Mouse (Mus musculus) midbrain, embryonic 10.5 days (tissue): ENCODE measurements around the gene Gli2. TPM values are rescaled to one million over a fixed set of nuclear protein-coding genes. Genes with fewer than 3 reads are reported as not detected.
A peak's percentile ranks its signal among the peaks of the same experiment; 100 is the strongest.

Source experiments
- DNase-seq: peaks from one replicate; pipeline ENCODE4 v3.0.0-alpha.2; 2017; ENCODE audit warnings: low spot score
- H3K27ac ChIP-seq: fragments of 300-500 bp; sonication (generic); replicated peaks from 2 replicates; pipeline ENCODE4 v1.5.1; 2016; ENCODE audit warnings: mild to moderate bottlenecking
- H3K27me3 ChIP-seq: fragments of 300-500 bp; sonication (generic); 2 replicates; pipeline ENCODE4 v1.6.1; 2016; ENCODE audit warnings: low read depth, mild to moderate bottlenecking; ENCODE audit not compliant: poor library complexity, severe bottlenecking
- H3K36me3 ChIP-seq: fragments of 300-500 bp; sonication (generic); 2 replicates; pipeline ENCODE4 v1.6.1; 2016; ENCODE audit warnings: mild to moderate bottlenecking, moderate library complexity
- H3K4me1 ChIP-seq: fragments of 300-500 bp; sonication (generic); 2 replicates; pipeline ENCODE4 v1.6.1; 2016
- H3K4me3 ChIP-seq: fragments of 300-500 bp; sonication (generic); 2 replicates; pipeline ENCODE4 v1.5.1; 2016; ENCODE audit warnings: mild to moderate bottlenecking, moderate library complexity
- H3K9me3 ChIP-seq: fragments of 300-500 bp; sonication (generic); replicated peaks from 2 replicates; pipeline ENCODE4 v1.6.1; 2016; ENCODE audit warnings: mild to moderate bottlenecking
- WGBS: fragments of 180-500 bp; shearing (Covaris S2); methylation state at CpG from one replicate; pipeline ENCODE4 v1.1.7; 2016; 5-methylcytosine and 5-hydroxymethylcytosine counted together
- polyA plus RNA-seq: library from polyadenylated mRNA; unstranded; fragments of >200 nt; fragmentation: Nextera tagmentation; extraction: Ambion mirVana; gene quantifications from 2 replicates; pipeline ENCODE4 v1.2.1, GENCODE M21; 2016

Gene Gli2
- polyA plus RNA-seq, 1 experiment from 2014 or later = 8.9 TPM

DNA sequence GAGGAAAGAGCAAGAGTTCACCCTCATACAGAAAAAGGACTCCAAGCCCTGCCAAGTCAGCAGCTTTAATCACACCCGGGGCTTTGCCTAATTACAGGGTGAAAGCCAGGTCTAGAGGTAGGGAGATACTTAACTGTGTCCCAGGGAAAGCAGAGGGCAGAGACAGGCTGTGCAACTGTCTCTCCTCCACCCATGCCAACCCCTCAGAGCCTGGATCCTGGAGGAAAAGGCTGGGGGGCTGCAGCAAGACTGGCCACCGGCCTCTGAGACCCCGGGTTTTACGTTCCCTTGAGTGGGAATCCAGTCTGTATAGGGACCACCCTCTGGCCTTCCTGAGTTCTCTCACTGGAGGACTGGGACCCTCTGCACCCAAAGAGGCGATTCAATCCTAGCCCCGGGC is 4.9 kb downstream of the Gli2 start:
- Histone ChIP-seq H3K4me3 (peak overlapping the region; percentile 75), H3K4me1 (peaks cover 79% of the 10 kb centered on the region), H3K9me3 (no peaks in the 10 kb centered on the region), H3K36me3 (no peaks in the 10 kb centered on the region), H3K27me3 (peaks cover 60% of the 10 kb centered on the region), H3K27ac (peak overlapping the region; percentile 95)
- DNase-seq = peak; percentile 46
- 2% methylated on average over 6 of the region's 6 CpGs for WGBS

- no peaks in the 10 kb centered on the region for H3K36me3 ChIP-seq
- H3K27me3 ChIP-seq = peaks cover 61% of the 10 kb centered on the region
- peak overlapping the region; percentile 95 for H3K27ac ChIP-seq
- no peaks in the 10 kb centered on the region for H3K9me3 ChIP-seq
- H3K4me3 ChIP-seq = peak overlapping the region; percentile 75
- 3% methylated on average over 58 of the region's 61 CpGs for WGBS
- peak; percentile 75 for DNase-seq
- peaks cover 73% of the 10 kb centered on the region for H3K4me1 ChIP-seq
These were observed 5.7 kb downstream of the Gli2 start for GRCm38 (mm10) chr1:119047462-119048371.

DNA sequence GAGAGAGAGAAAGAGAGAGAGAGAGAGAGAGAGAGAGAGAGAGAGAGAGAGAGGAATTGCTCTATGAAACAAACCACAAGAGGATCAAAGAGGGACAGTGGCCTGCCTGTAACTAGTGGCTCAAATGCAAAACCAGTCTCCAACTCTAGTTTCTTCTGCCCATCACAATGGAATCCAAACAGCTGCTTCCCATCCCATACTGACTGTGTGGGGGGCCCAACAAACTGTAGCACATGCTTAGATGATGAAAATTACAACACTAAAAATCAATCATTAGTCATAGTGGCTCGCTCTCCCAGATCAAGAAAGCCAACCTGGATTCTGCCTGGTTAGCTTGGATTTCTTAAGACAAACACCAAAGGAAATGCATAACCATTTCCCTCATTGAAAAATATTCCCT is 15.0 kb downstream of the Gli2 start:
- H3K4me3 ChIP-seq = no peak overlapping the region
- H3K4me1 ChIP-seq = peaks cover 32% of the 10 kb centered on the region
- 97% methylated on average over 1 of the region's 1 CpGs for WGBS
- H3K9me3 ChIP-seq = no peaks in the 10 kb centered on the region
- no peak for DNase-seq
- peaks cover 51% of the 10 kb centered on the region for H3K36me3 ChIP-seq
- no peak overlapping the region for H3K27ac ChIP-seq
- H3K27me3 ChIP-seq = peaks cover 9% of the 10 kb centered on the region; the same call in 1 of the 2 replicates

- Histone ChIP-seq H3K9me3 (no peaks in the 10 kb centered on the region), H3K36me3 (peaks cover 43% of the 10 kb centered on the region), H3K27ac (0 out of 2 replicates have a peak overlapping the region, but pooled peaks have one; percentile 23), H3K4me1 (peaks cover 43% of the 10 kb centered on the region), H3K4me3 (no peak overlapping the region), H3K27me3 (no peaks in the 10 kb centered on the region; the same call in 1 of the 2 replicates)
- no peak for DNase-seq
- 64% methylated on average over 8 of the region's 8 CpGs for WGBS
These were observed 17.5 kb downstream of the Gli2 start for GRCm38 (mm10) chr1:119035931-119036330.

DNA sequence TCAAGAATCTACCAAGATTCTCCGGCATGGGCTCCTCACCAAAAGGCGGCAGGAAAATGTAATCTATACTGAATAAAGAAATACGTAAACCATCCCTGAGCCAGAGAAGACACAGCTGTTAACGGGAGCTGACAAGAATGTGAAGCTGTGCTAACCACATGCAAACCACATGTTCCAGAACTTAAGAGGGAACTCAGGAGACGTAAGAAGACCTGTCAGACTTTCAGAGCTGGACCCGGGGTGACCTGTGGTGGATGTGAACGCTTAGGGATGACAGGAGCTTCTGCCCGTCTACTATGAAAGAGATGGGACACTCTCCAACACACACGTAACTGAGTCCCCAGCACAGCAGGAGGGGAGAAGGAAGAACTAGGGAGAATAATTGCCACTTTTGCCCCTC is 18.1 kb downstream of the Gli2 start:
- no peak overlapping the region for H3K27ac ChIP-seq
- H3K36me3 ChIP-seq = peaks cover 43% of the 10 kb centered on the region
- H3K4me3 ChIP-seq = no peak overlapping the region
- no peaks in the 10 kb centered on the region for H3K27me3 ChIP-seq
- no peaks in the 10 kb centered on the region for H3K9me3 ChIP-seq
- 67% methylated on average over 9 of the region's 9 CpGs for WGBS
- DNase-seq = no peak
- peaks cover 43% of the 10 kb centered on the region for H3K4me1 ChIP-seq

GRCm38 (mm10) chr1:119034163-119034705 is 19.2 kb downstream of the Gli2 start:
- H3K9me3 ChIP-seq = no peaks in the 10 kb centered on the region
- peak overlapping the region; percentile 91 for H3K27ac ChIP-seq
- DNase-seq = no peak
- peaks cover 32% of the 10 kb centered on the region for H3K36me3 ChIP-seq
- no peaks in the 10 kb centered on the region for H3K27me3 ChIP-seq
- H3K4me1 ChIP-seq = peaks cover 50% of the 10 kb centered on the region
- H3K4me3 ChIP-seq = peak overlapping the region; percentile 31
- 42% methylated on average over 13 of the region's 13 CpGs for WGBS

- Histone ChIP-seq H3K9me3 (no peaks in the 10 kb centered on the region), H3K4me3 (peak overlapping the region; percentile 31), H3K27me3 (no peaks in the 10 kb centered on the region), H3K4me1 (peaks cover 50% of the 10 kb centered on the region), H3K27ac (peak overlapping the region; percentile 91), H3K36me3 (peaks cover 29% of the 10 kb centered on the region)
- 42% methylated on average over 3 of the region's 3 CpGs for WGBS
- peak; percentile 80 for DNase-seq
These were observed 19.8 kb downstream of the Gli2 start for GRCm38 (mm10) chr1:119033450-119034162.

- Histone ChIP-seq H3K4me1 (peaks cover 54% of the 10 kb centered on the region), H3K9me3 (no peaks in the 10 kb centered on the region), H3K27me3 (no peaks in the 10 kb centered on the region), H3K36me3 (peaks cover 17% of the 10 kb centered on the region), H3K4me3 (no peak overlapping the region), H3K27ac (no peak overlapping the region)
- DNase-seq = no peak
- 90% methylated on average over 6 of the region's 6 CpGs for WGBS
These were observed 22.2 kb downstream of the Gli2 start for GRCm38 (mm10) chr1:119031185-119031584.

DNA sequence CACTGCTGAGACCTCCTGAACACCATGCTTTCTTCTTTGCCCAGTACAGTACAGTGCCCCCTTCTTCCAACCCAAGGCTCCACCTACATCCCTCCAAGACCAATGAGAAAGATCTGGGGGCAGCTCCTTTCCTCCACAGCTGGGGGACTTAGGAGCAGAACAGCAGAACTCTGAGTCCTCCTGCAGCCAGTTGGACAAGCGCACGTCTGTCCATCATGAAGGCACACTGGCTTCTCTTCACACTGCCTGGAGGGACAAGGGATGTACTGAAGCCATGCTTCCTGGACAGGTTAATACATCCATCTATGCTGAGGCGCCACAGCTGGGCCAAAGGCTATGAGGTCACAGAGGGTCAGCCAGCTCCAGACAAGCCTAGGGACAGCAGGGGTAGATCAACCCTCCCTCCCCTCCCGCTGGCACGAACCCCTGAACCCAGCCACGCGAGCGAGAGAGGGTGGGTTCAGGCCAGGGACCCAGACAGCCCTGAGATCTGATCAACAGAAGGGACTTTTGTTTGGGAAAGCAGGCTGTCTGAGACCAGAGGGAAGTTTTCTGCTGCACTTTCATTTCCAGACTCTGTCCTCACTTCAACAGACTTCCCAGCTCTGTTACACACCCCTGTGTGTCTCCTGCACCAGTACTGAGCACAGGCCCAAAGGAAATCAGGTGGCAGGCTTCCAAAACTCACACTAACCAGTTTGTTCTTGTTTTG is 27.6 kb downstream of the Gli2 start:
- Histone ChIP-seq H3K27me3 (no peaks in the 10 kb centered on the region), H3K36me3 (peaks cover 42% of the 10 kb centered on the region), H3K27ac (0 out of 2 replicates have a peak overlapping the region, but pooled peaks have one; percentile 23), H3K4me1 (peaks cover 21% of the 10 kb centered on the region), H3K9me3 (no peaks in the 10 kb centered on the region), H3K4me3 (no peak overlapping the region)
- WGBS = 74% methylated on average over 8 of the region's 8 CpGs
- no peak for DNase-seq

GRCm38 (mm10) chr1:119022311-119022710 is 31.1 kb downstream of the Gli2 start:
- Histone ChIP-seq H3K36me3 (peaks cover 30% of the 10 kb centered on the region), H3K27ac (no peak overlapping the region), H3K4me3 (no peak overlapping the region), H3K4me1 (peaks cover 14% of the 10 kb centered on the region), H3K9me3 (no peaks in the 10 kb centered on the region), H3K27me3 (no peaks in the 10 kb centered on the region)
- no peak for DNase-seq
- WGBS = 100% methylated on average over 1 of the region's 1 CpGs

DNA sequence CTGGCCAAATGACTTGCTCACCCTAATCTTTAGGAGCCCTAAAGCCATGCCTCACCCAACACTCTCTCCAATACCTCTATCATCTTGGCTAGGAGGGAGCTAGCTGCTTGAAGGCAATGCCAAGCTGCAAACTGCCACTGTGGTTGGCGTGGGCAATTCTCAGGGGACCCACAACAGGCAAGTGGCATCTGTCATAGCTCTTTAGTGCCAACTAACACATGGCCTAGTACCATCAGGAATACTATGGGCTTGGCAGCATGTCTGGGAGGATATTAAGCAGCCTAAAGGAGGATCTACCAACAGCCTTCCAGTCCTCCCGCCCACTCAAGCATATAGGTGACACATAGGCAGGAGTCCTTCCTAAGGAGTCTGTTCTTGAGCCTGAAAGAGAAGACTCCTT is 33.3 kb downstream of the Gli2 start:
- DNase-seq = no peak
- Histone ChIP-seq H3K27me3 (no peaks in the 10 kb centered on the region), H3K9me3 (no peaks in the 10 kb centered on the region), H3K4me1 (no peaks in the 10 kb centered on the region), H3K4me3 (no peak overlapping the region), H3K36me3 (peaks cover 30% of the 10 kb centered on the region), H3K27ac (no peak overlapping the region)
- WGBS = 94% methylated on average over 2 of the region's 2 CpGs

DNA sequence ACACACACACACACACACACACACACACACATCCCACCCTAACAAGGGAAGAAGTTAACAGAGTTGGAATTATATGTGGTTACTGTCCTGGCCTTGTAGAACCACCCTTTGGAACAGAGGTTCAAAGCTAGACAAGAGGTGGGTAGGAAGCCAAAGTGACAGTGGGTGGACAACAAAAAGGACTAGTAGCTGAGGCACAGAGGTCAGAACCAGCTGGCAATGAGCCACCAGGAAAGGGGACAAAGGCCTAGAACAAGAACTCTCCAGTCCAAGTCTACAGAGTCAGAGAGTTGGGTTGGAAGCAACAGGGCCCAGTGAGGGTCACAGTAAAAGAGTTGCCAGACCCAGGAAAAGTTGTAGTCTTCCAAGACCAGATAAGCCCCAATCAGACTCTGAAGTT is 34.4 kb downstream of the Gli2 start:
- no peak overlapping the region for H3K4me3 ChIP-seq
- no peaks in the 10 kb centered on the region for H3K4me1 ChIP-seq
- no peak overlapping the region for H3K27ac ChIP-seq
- H3K27me3 ChIP-seq = no peaks in the 10 kb centered on the region
- no peaks in the 10 kb centered on the region for H3K9me3 ChIP-seq
- H3K36me3 ChIP-seq = peaks cover 35% of the 10 kb centered on the region
- no peak for DNase-seq
